Mouse (Mus musculus) activated CD4-positive, CD25-positive, alpha-beta regulatory T cell, adult 9 weeks (primary cell): ENCODE results near the gene Gm5800. TPM values are rescaled to one million over a fixed set of nuclear protein-coding genes. Genes with fewer than 3 reads are reported as not detected.

Experiments
- polyA plus RNA-seq: library from polyadenylated mRNA; unstranded; fragments of 100-300 nt; shearing (Covaris generic); gene quantifications from one replicate; pipeline ENCODE4 v1.2.1, GENCODE M21; 2017

Gene Gm5800
- polyA plus RNA-seq: not detected

DNA sequence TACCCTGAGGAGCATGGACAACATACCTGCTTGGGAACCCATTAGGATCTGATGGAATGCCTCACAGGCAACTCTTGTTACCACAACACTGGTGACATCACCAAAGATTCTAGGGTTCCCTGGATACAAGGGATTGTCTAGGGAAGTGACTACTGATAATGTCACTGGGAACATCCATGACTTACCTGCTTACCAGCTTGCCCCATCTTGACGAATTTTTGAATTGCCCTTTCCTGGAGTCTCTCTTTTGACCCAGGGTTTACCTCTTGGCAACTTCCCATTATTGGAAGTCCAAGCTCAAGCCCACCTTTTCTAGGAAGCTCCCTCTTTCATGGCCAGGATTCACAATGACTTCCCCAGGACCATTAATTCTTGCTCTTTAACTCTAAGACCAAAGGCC is at the start of gene Gm5800:
Gm5800 (minus strand) TSS at position 101 of the 400 bp plus-strand sequence.

GRCm38 (mm10) chr14:51695368-51695767 is 21.6 kb downstream of the Gm5800 start, which contains the start of gene Gm17079:
TSS of gene Gm17079 (minus strand) at chr14:51695468.

Other genes with a start within 250 kb of the Gm5800 start
- gene Gm5622, start 164.4 kb downstream of the Gm5800 start, polyA plus RNA-seq: not detected
- not detected for gene Gm17175, start 143.1 kb downstream of the Gm5800 start, polyA plus RNA-seq
- not detected for gene Gm17174, start 125.0 kb downstream of the Gm5800 start, polyA plus RNA-seq
- not detected for gene Gm17078, start 105.9 kb downstream of the Gm5800 start, polyA plus RNA-seq
- not detected for gene Gm4181, start 81.5 kb downstream of the Gm5800 start, polyA plus RNA-seq
- gene Gm17079, start 21.7 kb downstream of the Gm5800 start, polyA plus RNA-seq: not detected
- not detected for gene Ang4, start 56.4 kb upstream of the Gm5800 start, polyA plus RNA-seq
- gene AY358078, start 82.9 kb upstream of the Gm5800 start, polyA plus RNA-seq: not detected
- gene Ear6, start 136.5 kb upstream of the Gm5800 start, polyA plus RNA-seq: not detected
- 102 TPM for gene Mettl17, start 167.7 kb upstream of the Gm5800 start, polyA plus RNA-seq
- gene Slc39a2, start 175.7 kb upstream of the Gm5800 start, polyA plus RNA-seq: 0.59 TPM
- 49.6 TPM for gene Ndrg2, start 197.0 kb upstream of the Gm5800 start, polyA plus RNA-seq
- gene Tppp2, start 201.2 kb upstream of the Gm5800 start, polyA plus RNA-seq: not detected
- not detected for gene Rnase13, start 205.6 kb upstream of the Gm5800 start, polyA plus RNA-seq